Mouse (Mus musculus) regulatory T cell (primary cell): ENCODE data around the gene Vmn1r14.
"Not testable (repeated sequence)": the region's sequence is repeated elsewhere in the genome, so short reads cannot be mapped to it uniquely, and the experiment has no call there.

Experiments
- in situ Hi-C: fragments of 300-600 bp; cut with MboI, MseI; formaldehyde crosslinking; loops from one replicate; pipeline ENCODE4 v1.15.1; 2025; ENCODE audit warnings: high pct_unique_total_duplicates

The Vmn1r14 gene

GRCm38 (mm10) chr6:57231386-57231785 is at the start of gene Vmn1r14:
Vmn1r14 (plus strand) TSS chr6:57231686.
- in situ Hi-C loops: no loop called here

GRCm38 (mm10) chr6:57190016-57190415 is 41.5 kb upstream of the Vmn1r14 start:
- in situ Hi-C loops: not testable (repeated sequence)

GRCm38 (mm10) chr6:57202990-57203389 is 28.5 kb upstream of the Vmn1r14 start, which contains the start of gene Vmn1r13:
Vmn1r13 (plus strand) TSS chr6:57203290.
- in situ Hi-C loops: not testable (repeated sequence)

GRCm38 (mm10) chr6:57257652-57258051 is 26.2 kb downstream of the Vmn1r14 start, which contains the start of gene Vmn1r15:
Vmn1r15 (plus strand) TSS chr6:57257952.
- in situ Hi-C loops: loop anchor here (10.0 kb wide), 1 partner anchor 1177 kb away; no protein-coding TSS in a partner anchor

GRCm38 (mm10) chr6:57260990-57261389 is 29.5 kb downstream of the Vmn1r14 start:
- in situ Hi-C loops: no loop called here

GRCm38 (mm10) chr6:57271881-57272280 is 40.4 kb downstream of the Vmn1r14 start:
- in situ Hi-C loops: no loop called here

GRCm38 (mm10) chr6:57272517-57272916 is 41.0 kb downstream of the Vmn1r14 start:
- in situ Hi-C loops: no loop called here

GRCm38 (mm10) chr6:57278952-57279351 is 47.5 kb downstream of the Vmn1r14 start:
- in situ Hi-C loops: no loop called here
